Mouse (Mus musculus) stomach, postnatal 0 days (tissue): Measurements from ENCODE around the gene Grap2. TPM values are rescaled to one million over a fixed set of nuclear protein-coding genes. Genes with fewer than 3 reads are reported as not detected.

Experiments
- ATAC-seq: fragments of 200-750 bp; cut with Nextera tagmentation; 2 replicates; pipeline ENCODE4 v1.8.0; 2017; ENCODE audit not compliant: low FRiP score, low TSS enrichment
- DNase-seq: peaks from one replicate; pipeline ENCODE4 v3.0.0-alpha.2; 2016; ENCODE audit warnings: low spot score
- H3K27ac ChIP-seq: fragments of 300-500 bp; sonication (generic); replicated peaks from 2 replicates; pipeline ENCODE4 v1.5.1; 2014; ENCODE audit warnings: mild to moderate bottlenecking, control low read depth
- H3K27me3 ChIP-seq: fragments of 300-500 bp; sonication (generic); 2 replicates; pipeline ENCODE4 v1.6.1; 2014; ENCODE audit warnings: low read length; ENCODE audit not compliant: control insufficient read depth, insufficient read depth
- H3K36me3 ChIP-seq: fragments of 300-500 bp; sonication (generic); 2 replicates; pipeline ENCODE4 v1.6.1; 2014; ENCODE audit warnings: low read length, mixed read lengths; ENCODE audit not compliant: control insufficient read depth, insufficient read depth
- H3K4me1 ChIP-seq: fragments of 300-500 bp; sonication (generic); replicated peaks from 2 replicates; pipeline ENCODE4 v1.6.1; 2014; ENCODE audit warnings: antibody characterized with exemption; ENCODE audit not compliant: control insufficient read depth, insufficient read depth
- H3K4me2 ChIP-seq: fragments of 300-500 bp; sonication (generic); replicated peaks from 2 replicates; pipeline ENCODE4 v1.6.1; 2014; ENCODE audit warnings: low read depth, mild to moderate bottlenecking, control low read depth, moderate library complexity
- H3K4me3 ChIP-seq: fragments of 300-500 bp; sonication (generic); 2 replicates; pipeline ENCODE4 v1.5.1; 2014; ENCODE audit warnings: low read depth, low read length, control low read depth
- H3K9ac ChIP-seq: fragments of 300-500 bp; sonication (generic); 2 replicates; pipeline ENCODE4 v1.6.1; 2014; ENCODE audit warnings: mild to moderate bottlenecking, low read length, control low read depth, mixed read lengths
- H3K9me3 ChIP-seq: fragments of 300-500 bp; sonication (generic); 2 replicates; pipeline ENCODE4 v1.6.1; 2016; ENCODE audit warnings: low read length; ENCODE audit not compliant: control insufficient read depth
- CTCF ChIP-seq: IDR thresholded peaks from 2 replicates; pipeline ENCODE4 v1.5.1; 2016; ENCODE audit warnings: antibody characterized with exemption, low read depth, mild to moderate bottlenecking, moderate library complexity
- EP300 ChIP-seq: optimal IDR thresholded peaks from 2 replicates; pipeline ENCODE3; 2016; ENCODE audit warnings: antibody characterized with exemption
- WGBS: fragments of 180-500 bp; shearing (Covaris S2); extraction: QIAGEN DNeasy Blood & Tissue Kit; methylation state at CpG from one replicate; pipeline ENCODE4 v1.1.7; 2014; 5-methylcytosine and 5-hydroxymethylcytosine counted together
- polyA plus RNA-seq: library from polyadenylated mRNA; unstranded; fragments of >200 nt; fragmentation: Nextera tagmentation; extraction: Ambion mirVana; gene quantifications from 2 replicates; pipeline ENCODE4 v1.2.1, GENCODE M21; 2015

Gene Grap2
- polyA plus RNA-seq, 1 experiment from 2014 or later = 0.15 TPM

DNA sequence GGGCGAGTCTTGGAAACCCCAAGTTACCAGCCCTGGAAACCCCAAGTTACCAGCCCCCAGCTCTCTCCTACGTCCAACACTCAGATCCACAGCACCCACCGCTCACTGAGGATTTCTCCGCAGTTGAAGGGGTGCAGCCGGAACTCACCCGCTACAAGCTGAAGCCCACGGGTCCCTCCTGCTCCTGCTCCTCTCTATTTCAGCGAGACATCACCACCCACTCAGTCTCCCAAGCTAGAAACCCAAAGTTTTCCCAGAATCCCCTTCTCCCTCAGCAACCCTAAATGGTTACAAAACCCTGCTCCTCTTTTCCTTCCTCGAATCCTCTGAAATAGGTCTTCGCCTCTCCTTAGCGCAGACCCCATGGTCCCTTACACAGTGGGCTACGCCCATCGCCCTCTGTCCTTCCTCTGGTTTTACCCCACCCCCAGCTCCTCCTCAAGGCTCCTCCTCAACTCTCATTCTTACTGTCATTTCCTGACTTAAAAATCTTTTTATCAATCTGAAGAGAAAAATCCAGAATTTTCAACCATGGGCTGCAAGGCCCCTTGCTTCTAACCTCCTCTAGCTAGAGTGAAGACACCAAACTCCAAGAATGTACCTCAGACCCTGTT is 60.0 kb downstream of the Grap2 start:
- H3K4me1 ChIP-seq = no peaks in the 10 kb centered on the region
- no peak overlapping the region for H3K9ac ChIP-seq
- ATAC-seq = no peak
- DNase-seq = no peak
- WGBS = 87% methylated on average over 13 of the region's 13 CpGs
- H3K36me3 ChIP-seq = no peaks in the 10 kb centered on the region
- no peak overlapping the region for H3K4me3 ChIP-seq
- TF ChIP-seq EP300 = no peak
- no peak for TF ChIP-seq CTCF
- H3K27ac ChIP-seq = no peak overlapping the region
- no peak overlapping the region for H3K4me2 ChIP-seq
- no peaks in the 10 kb centered on the region for H3K27me3 ChIP-seq
- H3K9me3 ChIP-seq = no peaks in the 10 kb centered on the region

- ATAC-seq (0 out of 2 replicates have a peak, but pooled peaks have one; percentile 23), DNase-seq (peak; percentile 48)
Observed at GRCm38 (mm10) chr15:80634391-80635193, 62.2 kb downstream of the Grap2 start.

GRCm38 (mm10) chr15:80636757-80637372 is 64.5 kb downstream of the Grap2 start:
- Histone ChIP-seq H3K27ac (no peak overlapping the region), H3K9me3 (no peaks in the 10 kb centered on the region), H3K4me1 (no peaks in the 10 kb centered on the region; the same call in 1 of the 2 replicates), H3K9ac (no peak overlapping the region), H3K27me3 (no peaks in the 10 kb centered on the region), H3K4me2 (no peak overlapping the region), H3K36me3 (no peaks in the 10 kb centered on the region), H3K4me3 (no peak overlapping the region)
- DNase-seq (no peak), ATAC-seq (no peak)
- 73% methylated on average over 13 of the region's 13 CpGs for WGBS
- no peak for TF ChIP-seq CTCF
- no peak for TF ChIP-seq EP300

More at GRCm38 (mm10) chr15:80634391-80635193, 62.2 kb downstream of the Grap2 start:
- Histone ChIP-seq H3K27ac (no peak overlapping the region), H3K27me3 (no peaks in the 10 kb centered on the region), H3K4me2 (no peak overlapping the region), H3K9ac (no peak overlapping the region), H3K9me3 (no peaks in the 10 kb centered on the region), H3K36me3 (no peaks in the 10 kb centered on the region), H3K4me3 (no peak overlapping the region), H3K4me1 (no peaks in the 10 kb centered on the region; the same call in 1 of the 2 replicates)
- 47% methylated on average over 11 of the region's 11 CpGs for WGBS
- TF ChIP-seq EP300 (no peak), CTCF (peak; percentile 77)

GRCm38 (mm10) chr15:80639071-80639702 is 66.8 kb downstream of the Grap2 start:
- WGBS = 29% methylated on average over 11 of the region's 11 CpGs
- no peaks in the 10 kb centered on the region for H3K27me3 ChIP-seq
- peak; percentile 36 for DNase-seq
- no peak overlapping the region for H3K9ac ChIP-seq
- no peak overlapping the region for H3K27ac ChIP-seq
- no peaks in the 10 kb centered on the region for H3K9me3 ChIP-seq
- ATAC-seq = peak; percentile 63
- peaks cover 3% of the 10 kb centered on the region; the same call in 1 of the 2 replicates for H3K4me1 ChIP-seq
- H3K36me3 ChIP-seq = no peaks in the 10 kb centered on the region
- H3K4me3 ChIP-seq = no peak overlapping the region
- TF ChIP-seq EP300 = no peak
- no peak for TF ChIP-seq CTCF
- no peak overlapping the region for H3K4me2 ChIP-seq

DNA sequence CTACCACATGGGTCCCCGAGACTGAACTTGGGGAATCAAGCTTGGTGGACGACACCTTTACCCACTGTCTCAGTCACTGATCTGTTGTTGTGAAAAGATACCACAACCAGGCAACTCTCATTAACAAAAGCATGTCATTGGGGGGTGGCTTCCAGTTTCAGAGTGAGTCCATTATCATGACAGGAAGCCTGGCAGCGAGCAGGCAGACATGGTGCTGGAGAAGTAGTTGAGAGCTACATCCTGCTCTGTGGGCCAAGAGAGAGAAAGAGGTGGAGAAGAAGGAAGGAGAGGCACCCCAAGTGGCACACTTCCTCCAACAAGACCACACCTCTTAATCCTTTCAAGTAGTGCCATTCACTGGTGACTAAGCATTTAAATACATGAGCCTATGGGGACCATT is 67.5 kb downstream of the Grap2 start:
- Histone ChIP-seq H3K27ac (no peak overlapping the region), H3K9me3 (no peaks in the 10 kb centered on the region), H3K4me3 (no peak overlapping the region), H3K27me3 (no peaks in the 10 kb centered on the region), H3K4me1 (peaks cover 3% of the 10 kb centered on the region; the same call in 1 of the 2 replicates), H3K9ac (no peak overlapping the region), H3K4me2 (no peak overlapping the region), H3K36me3 (no peaks in the 10 kb centered on the region)
- ATAC-seq = no peak
- WGBS = 93% methylated on average over 3 of the region's 3 CpGs
- TF ChIP-seq CTCF = no peak
- no peak for TF ChIP-seq EP300
- DNase-seq = no peak
